Mouse (Mus musculus) forebrain, embryonic 12.5 days (tissue): ENCODE measurements around the gene Tpr. TPM values are rescaled to one million over a fixed set of nuclear protein-coding genes. Genes with fewer than 3 reads are reported as not detected.

Experiments
- ATAC-seq: fragments of 200-750 bp; cut with Nextera tagmentation; 2 replicates; pipeline ENCODE4 v1.8.0; 2017; ENCODE audit warnings: moderate TSS enrichment; ENCODE audit not compliant: low FRiP score
- H3K27ac ChIP-seq: fragments of 300-500 bp; sonication (generic); 2 replicates; pipeline ENCODE4 v1.5.1; 2016; ENCODE audit warnings: mild to moderate bottlenecking
- H3K27me3 ChIP-seq: fragments of 300-500 bp; sonication (generic); 2 replicates; pipeline ENCODE4 v1.6.1; 2016; ENCODE audit warnings: mild to moderate bottlenecking
- H3K36me3 ChIP-seq: fragments of 300-500 bp; sonication (generic); replicated peaks from 2 replicates; pipeline ENCODE4 v1.6.1; 2016; ENCODE audit warnings: mild to moderate bottlenecking
- H3K4me1 ChIP-seq: fragments of 300-500 bp; sonication (generic); 2 replicates; pipeline ENCODE4 v1.6.1; 2016
- H3K4me2 ChIP-seq: fragments of 300-500 bp; sonication (generic); 2 replicates; pipeline ENCODE4 v1.6.1; 2016; ENCODE audit warnings: mild to moderate bottlenecking, moderate library complexity
- H3K4me3 ChIP-seq: fragments of 300-500 bp; sonication (generic); replicated peaks from 2 replicates; pipeline ENCODE4 v1.5.1; 2016; ENCODE audit warnings: mild to moderate bottlenecking
- H3K9ac ChIP-seq: fragments of 300-500 bp; sonication (generic); 2 replicates; pipeline ENCODE4 v1.6.1; 2016; ENCODE audit warnings: mild to moderate bottlenecking
- H3K9me3 ChIP-seq: fragments of 300-500 bp; sonication (generic); 2 replicates; pipeline ENCODE4 v1.6.1; 2016
- WGBS: fragments of 180-500 bp; shearing (Covaris S2); methylation state at CpG from one replicate; pipeline ENCODE4 v1.1.7; 2016; 5-methylcytosine and 5-hydroxymethylcytosine counted together
- polyA plus RNA-seq: library from polyadenylated mRNA; unstranded; fragments of >200 nt; fragmentation: Nextera tagmentation; extraction: Ambion mirVana; gene quantifications from 2 replicates; pipeline ENCODE4 v1.2.1, GENCODE M21; 2016

Tpr gene
- polyA plus RNA-seq, 1 experiment from 2014 or later: 193 TPM

GRCm38 (mm10) chr1:150407285-150407684, 14.6 kb downstream of the Tpr start:
- no peak for ATAC-seq
- Histone ChIP-seq H3K4me1 (no peaks in the 10 kb centered on the region), H3K36me3 (peaks cover 65% of the 10 kb centered on the region), H3K9me3 (no peaks in the 10 kb centered on the region), H3K4me2 (no peak overlapping the region), H3K9ac (no peak overlapping the region), H3K4me3 (no peak overlapping the region), H3K27ac (no peak overlapping the region), H3K27me3 (no peaks in the 10 kb centered on the region)
- WGBS: 91% methylated on average over 9 of the region's 9 CpGs

- Histone ChIP-seq H3K4me2 (no peak overlapping the region), H3K36me3 (peaks cover 67% of the 10 kb centered on the region), H3K4me1 (no peaks in the 10 kb centered on the region), H3K9ac (no peak overlapping the region), H3K27ac (no peak overlapping the region), H3K27me3 (no peaks in the 10 kb centered on the region), H3K9me3 (no peaks in the 10 kb centered on the region), H3K4me3 (no peak overlapping the region)
- ATAC-seq: no peak
- WGBS: 98% methylated on average over 6 of the region's 6 CpGs
Observed at GRCm38 (mm10) chr1:150409996-150410395, 17.4 kb downstream of the Tpr start.

GRCm38 (mm10) chr1:150416006-150416405, 23.4 kb downstream of the Tpr start:
- no peaks in the 10 kb centered on the region for H3K27me3 ChIP-seq
- no peaks in the 10 kb centered on the region for H3K4me1 ChIP-seq
- no peak for ATAC-seq
- no peak overlapping the region for H3K9ac ChIP-seq
- H3K9me3 ChIP-seq: no peaks in the 10 kb centered on the region
- H3K36me3 ChIP-seq: peaks cover 70% of the 10 kb centered on the region
- no peak overlapping the region for H3K4me2 ChIP-seq
- WGBS: 97% methylated on average over 3 of the region's 3 CpGs
- no peak overlapping the region for H3K27ac ChIP-seq
- H3K4me3 ChIP-seq: no peak overlapping the region

- Histone ChIP-seq H3K4me3 (no peak overlapping the region), H3K27me3 (no peaks in the 10 kb centered on the region), H3K4me2 (no peak overlapping the region), H3K9me3 (no peaks in the 10 kb centered on the region), H3K4me1 (no peaks in the 10 kb centered on the region), H3K9ac (no peak overlapping the region), H3K27ac (no peak overlapping the region), H3K36me3 (peaks cover 73% of the 10 kb centered on the region)
- WGBS: 94% methylated on average over 4 of the region's 4 CpGs
- ATAC-seq: no peak
Observed at GRCm38 (mm10) chr1:150418426-150418825, 25.8 kb downstream of the Tpr start.

GRCm38 (mm10) chr1:150425665-150426064, 33.0 kb downstream of the Tpr start:
- WGBS: 83% methylated on average over 9 of the region's 9 CpGs
- Histone ChIP-seq H3K4me1 (no peaks in the 10 kb centered on the region), H3K4me3 (no peak overlapping the region), H3K4me2 (no peak overlapping the region), H3K9ac (no peak overlapping the region), H3K9me3 (no peaks in the 10 kb centered on the region), H3K36me3 (peaks cover 83% of the 10 kb centered on the region), H3K27ac (no peak overlapping the region), H3K27me3 (no peaks in the 10 kb centered on the region)
- no peak for ATAC-seq

GRCm38 (mm10) chr1:150426216-150426615, 33.6 kb downstream of the Tpr start:
- no peaks in the 10 kb centered on the region for H3K27me3 ChIP-seq
- no peak for ATAC-seq
- H3K9me3 ChIP-seq: no peaks in the 10 kb centered on the region
- WGBS: 57% methylated on average over 3 of the region's 3 CpGs
- H3K4me3 ChIP-seq: no peak overlapping the region
- no peak overlapping the region for H3K27ac ChIP-seq
- peaks cover 85% of the 10 kb centered on the region for H3K36me3 ChIP-seq
- no peak overlapping the region for H3K9ac ChIP-seq
- H3K4me2 ChIP-seq: no peak overlapping the region
- H3K4me1 ChIP-seq: no peaks in the 10 kb centered on the region

GRCm38 (mm10) chr1:150438641-150439040, 46.0 kb downstream of the Tpr start:
- H3K4me2 ChIP-seq: no peak overlapping the region
- H3K36me3 ChIP-seq: peaks cover 76% of the 10 kb centered on the region
- WGBS: 90% methylated on average over 3 of the region's 3 CpGs
- no peak overlapping the region for H3K4me3 ChIP-seq
- ATAC-seq: no peak
- no peak overlapping the region for H3K27ac ChIP-seq
- no peaks in the 10 kb centered on the region for H3K4me1 ChIP-seq
- H3K9me3 ChIP-seq: no peaks in the 10 kb centered on the region
- H3K27me3 ChIP-seq: no peaks in the 10 kb centered on the region
- H3K9ac ChIP-seq: no peak overlapping the region

GRCm38 (mm10) chr1:150441731-150442130, 49.1 kb downstream of the Tpr start:
- 86% methylated on average over 4 of the region's 4 CpGs for WGBS
- Histone ChIP-seq H3K4me2 (no peak overlapping the region), H3K4me1 (no peaks in the 10 kb centered on the region), H3K27me3 (no peaks in the 10 kb centered on the region), H3K27ac (no peak overlapping the region), H3K36me3 (peaks cover 73% of the 10 kb centered on the region), H3K9me3 (no peaks in the 10 kb centered on the region), H3K9ac (no peak overlapping the region), H3K4me3 (no peak overlapping the region)
- no peak for ATAC-seq

- Histone ChIP-seq H3K9ac (no peak overlapping the region), H3K4me3 (no peak overlapping the region), H3K9me3 (no peaks in the 10 kb centered on the region), H3K4me1 (no peaks in the 10 kb centered on the region), H3K27me3 (no peaks in the 10 kb centered on the region), H3K4me2 (no peak overlapping the region), H3K36me3 (no peaks in the 10 kb centered on the region), H3K27ac (no peak overlapping the region)
- WGBS: 92% methylated on average over 5 of the region's 5 CpGs
- ATAC-seq: no peak
Observed at GRCm38 (mm10) chr1:150458977-150459376, 66.3 kb downstream of the Tpr start.

GRCm38 (mm10) chr1:150459599-150459998, 67.0 kb downstream of the Tpr start:
- Histone ChIP-seq H3K27ac (no peak overlapping the region), H3K4me1 (no peaks in the 10 kb centered on the region), H3K36me3 (no peaks in the 10 kb centered on the region), H3K27me3 (no peaks in the 10 kb centered on the region), H3K9me3 (no peaks in the 10 kb centered on the region), H3K4me3 (no peak overlapping the region), H3K9ac (no peak overlapping the region), H3K4me2 (no peak overlapping the region)
- ATAC-seq: no peak
- WGBS: 89% methylated on average over 3 of the region's 3 CpGs

- H3K4me1 ChIP-seq: no peaks in the 10 kb centered on the region
- no peak overlapping the region for H3K4me3 ChIP-seq
- no peak for ATAC-seq
- H3K9ac ChIP-seq: no peak overlapping the region
- no peak overlapping the region for H3K4me2 ChIP-seq
- H3K27ac ChIP-seq: no peak overlapping the region
- no peaks in the 10 kb centered on the region for H3K36me3 ChIP-seq
- no peaks in the 10 kb centered on the region for H3K27me3 ChIP-seq
- 83% methylated on average over 7 of the region's 7 CpGs for WGBS
- H3K9me3 ChIP-seq: no peaks in the 10 kb centered on the region
Observed at GRCm38 (mm10) chr1:150460595-150460994, 68.0 kb downstream of the Tpr start.

GRCm38 (mm10) chr1:150463068-150463467, 70.4 kb downstream of the Tpr start:
- H3K36me3 ChIP-seq: no peaks in the 10 kb centered on the region
- no peaks in the 10 kb centered on the region for H3K9me3 ChIP-seq
- no peak overlapping the region for H3K27ac ChIP-seq
- no peak overlapping the region for H3K4me3 ChIP-seq
- H3K4me1 ChIP-seq: no peaks in the 10 kb centered on the region
- no peaks in the 10 kb centered on the region for H3K27me3 ChIP-seq
- 84% methylated on average over 5 of the region's 5 CpGs for WGBS
- H3K9ac ChIP-seq: no peak overlapping the region
- no peak overlapping the region for H3K4me2 ChIP-seq
- no peak for ATAC-seq

- Histone ChIP-seq H3K36me3 (no peaks in the 10 kb centered on the region), H3K9me3 (no peaks in the 10 kb centered on the region), H3K4me2 (no peak overlapping the region), H3K27ac (no peak overlapping the region), H3K9ac (no peak overlapping the region), H3K27me3 (no peaks in the 10 kb centered on the region), H3K4me3 (no peak overlapping the region), H3K4me1 (no peaks in the 10 kb centered on the region)
- ATAC-seq: no peak
- 88% methylated on average over 4 of the region's 4 CpGs for WGBS
Observed at GRCm38 (mm10) chr1:150463691-150464090, 71.1 kb downstream of the Tpr start.

GRCm38 (mm10) chr1:150465364-150465763, 72.7 kb downstream of the Tpr start:
- H3K27ac ChIP-seq: no peak overlapping the region
- H3K27me3 ChIP-seq: no peaks in the 10 kb centered on the region
- no peak overlapping the region for H3K4me2 ChIP-seq
- H3K9ac ChIP-seq: no peak overlapping the region
- H3K4me3 ChIP-seq: no peak overlapping the region
- ATAC-seq: no peak
- no peaks in the 10 kb centered on the region for H3K9me3 ChIP-seq
- no peaks in the 10 kb centered on the region for H3K36me3 ChIP-seq
- no peaks in the 10 kb centered on the region for H3K4me1 ChIP-seq
- WGBS: 88% methylated on average over 10 of the region's 10 CpGs
